Mouse (Mus musculus): ENCODE measurements at regions not wholly inside any gene's neighbourhood (a gene's known extent, or its start where the extent isn't known, plus 50 kb on each side); places are given as distances from the start of the nearest gene placed in this dataset.

- Histone ChIP-seq H3K27me3 (ENCODE audit: control insufficient read depth, insufficient read depth, low read length) (no peaks in the 10 kb centered on the region), H3K4me2 (ENCODE audit: low read depth, low read length) (no peak overlapping the region), H3K9ac (replicated peaks; ENCODE audit: low read depth, low read length) (no peak overlapping the region), H3K36me3 (replicated peaks; ENCODE audit: control insufficient read depth, insufficient read depth, low read length) (no peaks in the 10 kb centered on the region), H3K4me1 (ENCODE audit: control insufficient read depth, insufficient read depth) (no peaks in the 10 kb centered on the region), H3K9me3 (replicated peaks; ENCODE audit: control insufficient read depth, low read length) (no peaks in the 10 kb centered on the region), H3K27ac (ENCODE audit: low read depth) (no peak overlapping the region), H3K4me3 (ENCODE audit: low read depth, low read length) (no peak overlapping the region)
- ATAC-seq (ENCODE audit: insufficient read depth, low read depth) (no peak), DNase-seq (ENCODE audit: low spot score) (no peak)
- 78% methylated on average over 3 of the region's 3 CpGs for WGBS
- TF ChIP-seq EP300 (IDR thresholded peaks at IDR 0.05; ENCODE audit: low read depth) (no peak), CTCF (IDR thresholded peaks at IDR 0.05; ENCODE audit: low read depth) (no peak)
These were observed 285.0 kb downstream of the Gpd2 start for GRCm38 (mm10) chr2:57522465-57522864.

- no peaks in the 10 kb centered on the region for H3K4me1 ChIP-seq (ENCODE audit: control insufficient read depth, insufficient read depth)
- H3K27me3 ChIP-seq (ENCODE audit: control insufficient read depth, insufficient read depth, low read length), result no peaks in the 10 kb centered on the region
- ATAC-seq (ENCODE audit: insufficient read depth, low read depth), result no peak
- H3K27ac ChIP-seq (ENCODE audit: low read depth), result no peak overlapping the region
- no peak overlapping the region for H3K9ac ChIP-seq (replicated peaks; ENCODE audit: low read depth, low read length)
- H3K4me3 ChIP-seq (ENCODE audit: low read depth, low read length), result no peak overlapping the region
- H3K9me3 ChIP-seq (replicated peaks; ENCODE audit: control insufficient read depth, low read length), result no peaks in the 10 kb centered on the region
- 79% methylated on average over 8 of the region's 8 CpGs for WGBS
- H3K36me3 ChIP-seq (replicated peaks; ENCODE audit: control insufficient read depth, insufficient read depth, low read length), result no peaks in the 10 kb centered on the region
- no peak overlapping the region for H3K4me2 ChIP-seq (ENCODE audit: low read depth, low read length)
- DNase-seq (ENCODE audit: low spot score), result no peak
- TF ChIP-seq EP300 (IDR thresholded peaks at IDR 0.05; ENCODE audit: low read depth), result no peak
- TF ChIP-seq CTCF (IDR thresholded peaks at IDR 0.05; ENCODE audit: low read depth), result no peak
These were observed 285.5 kb downstream of the Gpd2 start for GRCm38 (mm10) chr2:57522983-57523382.

- no peak overlapping the region for H3K4me2 ChIP-seq (ENCODE audit: low read depth, low read length)
- no peak for TF ChIP-seq EP300 (IDR thresholded peaks at IDR 0.05; ENCODE audit: low read depth)
- TF ChIP-seq CTCF (IDR thresholded peaks at IDR 0.05; ENCODE audit: low read depth), result no peak
- no peak overlapping the region for H3K9ac ChIP-seq (replicated peaks; ENCODE audit: low read depth, low read length)
- no peak for DNase-seq (ENCODE audit: low spot score)
- H3K4me3 ChIP-seq (ENCODE audit: low read depth, low read length), result no peak overlapping the region
- no peak overlapping the region for H3K27ac ChIP-seq (ENCODE audit: low read depth)
- H3K9me3 ChIP-seq (replicated peaks; ENCODE audit: control insufficient read depth, low read length), result no peaks in the 10 kb centered on the region
- H3K27me3 ChIP-seq (ENCODE audit: control insufficient read depth, insufficient read depth, low read length), result no peaks in the 10 kb centered on the region
- no peaks in the 10 kb centered on the region for H3K36me3 ChIP-seq (replicated peaks; ENCODE audit: control insufficient read depth, insufficient read depth, low read length)
- ATAC-seq (ENCODE audit: insufficient read depth, low read depth), result no peak
- H3K4me1 ChIP-seq (ENCODE audit: control insufficient read depth, insufficient read depth), result no peaks in the 10 kb centered on the region
- 71% methylated on average over 2 of the region's 2 CpGs for WGBS
These were observed 290.5 kb downstream of the Gpd2 start for GRCm38 (mm10) chr2:57527966-57528365.

GRCm38 (mm10) chr2:57539842-57540241 is 302.4 kb downstream of the Gpd2 start:
- Histone ChIP-seq H3K9me3 (replicated peaks; ENCODE audit: control insufficient read depth, low read length) (no peaks in the 10 kb centered on the region), H3K27me3 (ENCODE audit: control insufficient read depth, insufficient read depth, low read length) (no peaks in the 10 kb centered on the region), H3K36me3 (replicated peaks; ENCODE audit: control insufficient read depth, insufficient read depth, low read length) (no peaks in the 10 kb centered on the region), H3K9ac (replicated peaks; ENCODE audit: low read depth, low read length) (no peak overlapping the region), H3K27ac (ENCODE audit: low read depth) (no peak overlapping the region), H3K4me2 (ENCODE audit: low read depth, low read length) (no peak overlapping the region), H3K4me3 (ENCODE audit: low read depth, low read length) (no peak overlapping the region), H3K4me1 (ENCODE audit: control insufficient read depth, insufficient read depth) (no peaks in the 10 kb centered on the region)
- DNase-seq (ENCODE audit: low spot score) (no peak), ATAC-seq (ENCODE audit: insufficient read depth, low read depth) (no peak)
- 78% methylated on average over 3 of the region's 3 CpGs for WGBS
- TF ChIP-seq EP300 (IDR thresholded peaks at IDR 0.05; ENCODE audit: low read depth), result no peak
- TF ChIP-seq CTCF (IDR thresholded peaks at IDR 0.05; ENCODE audit: low read depth), result no peak

GRCm38 (mm10) chr2:57565258-57565657 is 327.8 kb downstream of the Gpd2 start:
- H3K9me3 ChIP-seq (replicated peaks; ENCODE audit: control insufficient read depth, low read length), result no peaks in the 10 kb centered on the region
- WGBS, result 88% methylated on average over 4 of the region's 4 CpGs
- no peak overlapping the region for H3K4me2 ChIP-seq (ENCODE audit: low read depth, low read length)
- no peak overlapping the region for H3K9ac ChIP-seq (replicated peaks; ENCODE audit: low read depth, low read length)
- ATAC-seq (ENCODE audit: insufficient read depth, low read depth) (no peak), DNase-seq (ENCODE audit: low spot score) (no peak)
- no peaks in the 10 kb centered on the region for H3K4me1 ChIP-seq (ENCODE audit: control insufficient read depth, insufficient read depth)
- H3K27me3 ChIP-seq (ENCODE audit: control insufficient read depth, insufficient read depth, low read length), result no peaks in the 10 kb centered on the region
- no peak overlapping the region for H3K4me3 ChIP-seq (ENCODE audit: low read depth, low read length)
- TF ChIP-seq CTCF (IDR thresholded peaks at IDR 0.05; ENCODE audit: low read depth) (no peak), EP300 (IDR thresholded peaks at IDR 0.05; ENCODE audit: low read depth) (no peak)
- no peak overlapping the region for H3K27ac ChIP-seq (ENCODE audit: low read depth)
- no peaks in the 10 kb centered on the region for H3K36me3 ChIP-seq (replicated peaks; ENCODE audit: control insufficient read depth, insufficient read depth, low read length)

- Histone ChIP-seq H3K9me3 (replicated peaks; ENCODE audit: control insufficient read depth, low read length) (no peaks in the 10 kb centered on the region), H3K4me2 (ENCODE audit: low read depth, low read length) (no peak overlapping the region), H3K36me3 (replicated peaks; ENCODE audit: control insufficient read depth, insufficient read depth, low read length) (no peaks in the 10 kb centered on the region), H3K4me3 (ENCODE audit: low read depth, low read length) (no peak overlapping the region), H3K4me1 (ENCODE audit: control insufficient read depth, insufficient read depth) (no peaks in the 10 kb centered on the region), H3K9ac (replicated peaks; ENCODE audit: low read depth, low read length) (no peak overlapping the region), H3K27ac (ENCODE audit: low read depth) (no peak overlapping the region), H3K27me3 (ENCODE audit: control insufficient read depth, insufficient read depth, low read length) (no peaks in the 10 kb centered on the region)
- 68% methylated on average over 4 of the region's 4 CpGs for WGBS
- TF ChIP-seq CTCF (IDR thresholded peaks at IDR 0.05; ENCODE audit: low read depth) (no peak), EP300 (IDR thresholded peaks at IDR 0.05; ENCODE audit: low read depth) (no peak)
- DNase-seq (ENCODE audit: low spot score) (no peak), ATAC-seq (ENCODE audit: insufficient read depth, low read depth) (no peak)
These were observed 328.7 kb downstream of the Gpd2 start for GRCm38 (mm10) chr2:57566103-57566502.
